Mouse (Mus musculus) liver, embryonic 11.5 days (tissue): ENCODE results near the gene Ece1. TPM values are rescaled to one million over a fixed set of nuclear protein-coding genes. Genes with fewer than 3 reads are reported as not detected.
"Not testable (repeated sequence)": the region's sequence is repeated elsewhere in the genome, so short reads cannot be mapped to it uniquely, and the experiment has no call there.

Experiments used
- ATAC-seq: fragments of 200-750 bp; cut with Nextera tagmentation; replicated peaks from 2 replicates; pipeline ENCODE4 v1.8.0; 2017; ENCODE audit warnings: moderate number of reproducible peaks, mild to moderate bottlenecking, moderate TSS enrichment, moderate library complexity; ENCODE audit not compliant: low FRiP score
- DNase-seq: peaks from one replicate; pipeline ENCODE4 v3.0.0-alpha.2; 2017; ENCODE audit warnings: low spot score
- H3K27ac ChIP-seq: fragments of 300-500 bp; sonication (generic); 2 replicates; pipeline ENCODE4 v1.5.1; 2014; ENCODE audit warnings: mild to moderate bottlenecking, low read depth, low read length, control low read depth
- H3K27me3 ChIP-seq: fragments of 300-500 bp; sonication (generic); replicated peaks from 2 replicates; pipeline ENCODE4 v1.6.1; 2014; ENCODE audit warnings: low read length, mixed read lengths; ENCODE audit not compliant: control insufficient read depth, insufficient read depth
- H3K36me3 ChIP-seq: fragments of 300-500 bp; sonication (generic); 2 replicates; pipeline ENCODE4 v1.6.1; 2014; ENCODE audit warnings: mild to moderate bottlenecking, low read length, moderate library complexity, mixed read lengths; ENCODE audit not compliant: control insufficient read depth, insufficient read depth
- H3K4me1 ChIP-seq: fragments of 300-500 bp; sonication (generic); replicated peaks from 2 replicates; pipeline ENCODE4 v1.6.1; 2014; ENCODE audit warnings: low read length, mixed read lengths; ENCODE audit not compliant: control insufficient read depth, insufficient read depth
- H3K4me2 ChIP-seq: fragments of 300-500 bp; sonication (generic); 2 replicates; pipeline ENCODE4 v1.6.1; 2014; ENCODE audit warnings: mild to moderate bottlenecking, control low read depth, moderate library complexity
- H3K4me3 ChIP-seq: fragments of 300-500 bp; sonication (generic); 2 replicates; pipeline ENCODE4 v1.5.1; 2014; ENCODE audit warnings: low read depth, low read length, control low read depth
- H3K9ac ChIP-seq: fragments of 300-500 bp; sonication (generic); 2 replicates; pipeline ENCODE4 v1.6.1; 2014; ENCODE audit warnings: low read depth, low read length, control low read depth
- H3K9me3 ChIP-seq: fragments of 300-500 bp; sonication (generic); 2 replicates; pipeline ENCODE4 v1.6.1; 2016; ENCODE audit warnings: low read length, inconsistent platforms, mixed read lengths; ENCODE audit not compliant: control insufficient read depth
- WGBS: fragments of 180-500 bp; shearing (Covaris S2); extraction: QIAGEN DNeasy Blood & Tissue Kit; methylation state at CpG from one replicate; pipeline ENCODE4 v1.1.7; 2014; 5-methylcytosine and 5-hydroxymethylcytosine counted together
- polyA plus RNA-seq: library from polyadenylated mRNA; unstranded; fragments of >200 nt; fragmentation: Nextera tagmentation; extraction: Ambion mirVana; gene quantifications from 2 replicates; pipeline ENCODE4 v1.2.1, GENCODE M21; 2014

Ece1 gene
- polyA plus RNA-seq, 1 experiment from 2014 or later = 51.9 TPM

- H3K27ac ChIP-seq, H3K36me3 ChIP-seq, H3K9me3 ChIP-seq, H3K4me2 ChIP-seq, H3K4me1 ChIP-seq, ATAC-seq, H3K4me3 ChIP-seq, DNase-seq, H3K27me3 ChIP-seq, H3K9ac ChIP-seq: not testable (repeated sequence)
- WGBS = no CpG with 5 or more reads among the region's 11 CpGs
Measured at GRCm38 (mm10) chr4:137970623-137971199, 108.7 kb downstream of the Ece1 start.

GRCm38 (mm10) chr4:137974856-137975432 lies 112.9 kb downstream of the Ece1 start:
- not testable (repeated sequence) for ATAC-seq, H3K4me3 ChIP-seq, H3K27ac ChIP-seq, H3K9me3 ChIP-seq, H3K9ac ChIP-seq, H3K36me3 ChIP-seq, DNase-seq, H3K4me1 ChIP-seq, H3K4me2 ChIP-seq, H3K27me3 ChIP-seq
- WGBS = no CpG with 5 or more reads among the region's 11 CpGs

DNA sequence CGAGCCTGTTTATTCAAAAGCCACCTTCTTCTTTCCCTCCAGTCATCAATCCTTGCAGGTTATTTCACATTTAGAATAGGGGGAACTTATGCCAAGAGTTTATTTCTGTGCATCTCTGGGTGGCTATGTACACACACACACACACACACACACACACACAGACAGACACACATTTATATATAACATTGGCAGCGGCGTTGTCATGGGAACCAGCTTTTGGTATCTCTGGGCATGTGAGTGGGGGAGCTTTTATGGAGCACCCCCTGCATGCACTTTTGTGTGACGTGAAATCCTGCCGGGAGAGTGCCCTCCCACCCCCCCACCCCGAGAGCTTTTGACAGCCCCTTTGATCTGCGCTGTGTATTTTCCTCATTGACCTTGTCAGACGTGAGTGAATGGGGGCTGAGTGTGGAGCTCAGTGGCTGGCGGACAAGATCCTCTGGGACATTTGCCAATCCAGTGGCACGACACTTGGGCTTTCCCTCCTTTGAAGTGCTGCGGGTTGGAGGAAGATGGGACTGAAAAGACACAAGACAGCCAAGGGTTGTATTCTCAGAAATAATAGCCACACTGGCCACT lies 117.1 kb downstream of the Ece1 start:
- not testable (repeated sequence) for H3K9me3 ChIP-seq
- WGBS = no CpG with 5 or more reads among the region's 11 CpGs

DNA sequence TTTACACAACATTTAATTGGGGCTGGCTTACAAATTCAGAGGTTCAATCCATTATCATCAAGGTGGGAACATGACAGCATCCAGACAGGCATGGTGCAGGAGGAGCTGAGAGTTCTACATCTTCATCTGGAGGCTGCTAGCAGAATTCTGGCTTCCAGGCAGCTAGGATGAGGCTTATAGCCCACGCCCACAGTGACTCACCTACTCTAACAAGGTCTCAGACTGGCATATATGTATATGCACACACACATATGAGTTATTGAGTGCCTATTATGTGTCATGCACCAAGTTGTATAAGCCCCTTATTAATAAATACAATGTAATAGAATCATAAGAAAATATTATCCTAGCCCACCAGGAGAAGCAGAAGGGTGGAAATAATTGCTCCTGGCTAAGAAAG lies 120.8 kb downstream of the Ece1 start:
- Histone ChIP-seq H3K27me3 (no peaks in the 10 kb centered on the region), H3K4me1 (no peaks in the 10 kb centered on the region), H3K4me2 (no peak overlapping the region), H3K9ac (no peak overlapping the region), H3K27ac (no peak overlapping the region), H3K4me3 (no peak overlapping the region), H3K9me3 (no peaks in the 10 kb centered on the region), H3K36me3 (no peaks in the 10 kb centered on the region)
- no peak for ATAC-seq
- no peak for DNase-seq
- WGBS = 65% methylated on average over 1 of the region's 1 CpGs

More for the DNA sequence above, 117.1 kb downstream of the Ece1 start:
- not testable (repeated sequence) for H3K9ac ChIP-seq, H3K36me3 ChIP-seq, H3K27ac ChIP-seq, ATAC-seq, H3K27me3 ChIP-seq, H3K4me2 ChIP-seq, DNase-seq, H3K4me1 ChIP-seq, H3K4me3 ChIP-seq

DNA sequence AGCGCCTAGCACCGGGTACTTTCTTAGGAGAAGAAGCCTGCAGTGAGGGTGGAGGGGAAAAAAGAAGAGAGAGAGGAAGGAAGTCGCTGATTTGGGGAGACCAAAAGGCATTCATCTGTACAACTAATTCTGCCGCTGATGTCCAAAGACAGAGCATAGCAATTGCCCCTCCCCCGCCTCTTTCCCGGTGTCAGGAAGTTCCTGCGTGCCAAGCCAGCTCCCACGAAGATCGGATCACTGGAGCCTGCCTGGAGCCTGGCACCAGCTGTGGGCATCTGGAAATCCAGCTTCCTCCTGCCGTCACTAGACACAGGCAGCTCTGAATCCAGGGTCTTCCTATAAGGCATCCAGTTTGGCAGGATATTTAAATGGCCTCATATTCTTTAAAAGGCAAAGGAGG lies 122.2 kb downstream of the Ece1 start:
- H3K4me2 ChIP-seq = no peak overlapping the region

DNA sequence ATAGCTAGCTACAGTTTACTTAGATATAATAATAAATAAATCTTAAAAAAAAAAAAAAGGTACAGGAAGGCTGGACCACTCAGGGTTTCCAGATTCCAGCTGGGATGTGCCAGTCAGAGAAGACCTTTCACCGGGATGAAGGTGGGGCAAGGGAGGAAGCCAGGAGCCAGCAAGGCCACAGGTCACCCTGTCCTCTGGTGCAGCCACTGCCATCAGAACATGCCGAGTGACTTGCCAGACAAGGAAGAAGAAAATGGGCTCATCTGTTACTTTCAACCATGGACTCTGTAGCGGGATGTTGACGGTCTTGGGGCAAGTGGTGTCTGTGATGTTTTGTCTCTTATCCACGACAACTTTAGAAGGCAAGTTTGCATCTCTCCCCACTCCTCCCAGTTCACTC lies 122.7 kb downstream of the Ece1 start:
- ATAC-seq (no peak), DNase-seq (no peak)
- no peak overlapping the region for H3K4me3 ChIP-seq
- 75% methylated on average over 5 of the region's 5 CpGs for WGBS
- no peaks in the 10 kb centered on the region for H3K36me3 ChIP-seq
- H3K9ac ChIP-seq = no peak overlapping the region
- no peak overlapping the region for H3K4me2 ChIP-seq
- no peaks in the 10 kb centered on the region for H3K9me3 ChIP-seq
- no peak overlapping the region for H3K27ac ChIP-seq
- peaks cover 2% of the 10 kb centered on the region; the same call in 1 of the 2 replicates for H3K27me3 ChIP-seq
- H3K4me1 ChIP-seq = no peaks in the 10 kb centered on the region

More for the DNA sequence above, 122.2 kb downstream of the Ece1 start:
- DNase-seq = no peak
- H3K4me3 ChIP-seq = no peak overlapping the region
- H3K4me1 ChIP-seq = no peaks in the 10 kb centered on the region
- H3K9ac ChIP-seq = no peak overlapping the region
- peaks cover 2% of the 10 kb centered on the region; the same call in 1 of the 2 replicates for H3K27me3 ChIP-seq
- ATAC-seq = no peak
- WGBS = 47% methylated on average over 10 of the region's 10 CpGs
- H3K27ac ChIP-seq = no peak overlapping the region
- H3K36me3 ChIP-seq = no peaks in the 10 kb centered on the region
- no peaks in the 10 kb centered on the region for H3K9me3 ChIP-seq

DNA sequence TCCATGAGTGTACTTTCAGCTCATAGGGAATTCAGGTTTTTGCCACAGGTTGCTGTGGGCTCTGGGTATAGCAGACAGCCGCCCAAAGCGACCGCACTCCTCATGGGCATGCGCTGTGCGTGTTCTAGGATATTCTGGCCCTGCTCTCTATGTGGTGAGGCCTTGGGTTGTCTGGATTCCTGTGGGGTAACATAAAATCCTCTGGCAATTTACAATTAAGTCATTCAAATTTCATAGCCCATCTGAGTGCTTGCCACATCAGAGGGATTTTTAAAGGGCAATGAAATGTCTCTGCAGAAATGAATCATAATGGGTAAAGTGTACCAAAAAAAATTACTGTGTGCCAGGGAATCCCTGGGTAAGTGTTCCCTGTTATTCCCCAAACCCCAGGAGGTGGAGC lies 127.4 kb downstream of the Ece1 start:
- Histone ChIP-seq H3K36me3 (no peaks in the 10 kb centered on the region), H3K27ac (no peak overlapping the region), H3K4me2 (no peak overlapping the region), H3K9me3 (no peaks in the 10 kb centered on the region), H3K4me3 (no peak overlapping the region), H3K27me3 (peaks cover 12% of the 10 kb centered on the region), H3K4me1 (no peaks in the 10 kb centered on the region), H3K9ac (no peak overlapping the region)
- 79% methylated on average over 5 of the region's 5 CpGs for WGBS
- ATAC-seq (no peak), DNase-seq (no peak)

DNA sequence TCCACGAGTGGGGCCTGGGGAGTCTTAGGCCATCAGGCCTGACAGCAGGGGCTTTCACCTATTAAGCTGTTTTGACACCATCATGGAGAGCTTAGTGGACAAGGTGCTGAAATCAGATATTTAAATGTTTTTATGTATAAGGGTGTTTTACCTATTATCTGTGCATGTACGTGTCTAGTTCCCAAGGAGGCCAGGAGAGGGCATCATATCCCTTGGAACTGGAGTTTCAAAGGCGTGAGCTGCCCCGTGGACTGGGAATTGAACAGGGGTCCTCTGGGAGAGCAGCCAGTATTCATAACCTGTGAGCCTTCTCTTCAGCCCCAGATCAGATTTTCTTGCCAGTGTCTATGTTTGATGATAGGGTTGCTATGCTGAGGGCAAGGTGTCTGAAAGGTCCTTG lies 128.4 kb downstream of the Ece1 start:
- Histone ChIP-seq H3K4me1 (peaks cover 9% of the 10 kb centered on the region), H3K9me3 (no peaks in the 10 kb centered on the region), H3K27ac (no peak overlapping the region), H3K9ac (no peak overlapping the region), H3K4me2 (no peak overlapping the region), H3K27me3 (peaks cover 12% of the 10 kb centered on the region), H3K36me3 (no peaks in the 10 kb centered on the region), H3K4me3 (no peak overlapping the region)
- WGBS = 82% methylated on average over 4 of the region's 4 CpGs
- DNase-seq (no peak), ATAC-seq (no peak)

DNA sequence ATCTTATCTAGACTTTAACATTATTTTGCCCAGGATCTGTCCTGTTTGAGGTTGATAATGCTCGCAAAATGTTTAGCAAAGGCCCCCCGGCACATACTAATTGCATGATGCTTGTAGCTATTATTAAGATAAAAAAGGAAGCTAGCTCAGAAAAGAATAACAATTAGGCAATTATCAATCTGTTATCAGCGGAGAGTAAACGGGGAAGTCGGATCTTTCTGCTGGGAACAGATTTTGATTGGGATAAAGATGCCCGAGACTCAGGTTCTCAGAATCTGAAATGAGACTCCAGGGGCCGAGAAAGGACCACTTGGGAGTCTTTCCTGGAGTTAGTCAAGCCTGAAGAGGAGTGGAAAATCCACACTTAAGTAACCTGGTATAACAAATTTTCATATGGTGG lies 129.2 kb downstream of the Ece1 start:
- no peaks in the 10 kb centered on the region for H3K9me3 ChIP-seq
- DNase-seq (no peak), ATAC-seq (no peak)
- H3K4me1 ChIP-seq = peaks cover 17% of the 10 kb centered on the region
- peaks cover 12% of the 10 kb centered on the region for H3K27me3 ChIP-seq
- H3K36me3 ChIP-seq = peaks cover 2% of the 10 kb centered on the region; the same call in 1 of the 2 replicates
- H3K9ac ChIP-seq = no peak overlapping the region
- WGBS = 67% methylated on average over 7 of the region's 7 CpGs
- no peak overlapping the region for H3K4me2 ChIP-seq
- H3K27ac ChIP-seq = no peak overlapping the region
- no peak overlapping the region for H3K4me3 ChIP-seq
